Mouse (Mus musculus) T-cell, adult 66 days (primary cell): ENCODE results near the gene Ppbp. TPM values are rescaled to one million over a fixed set of nuclear protein-coding genes. Genes with fewer than 3 reads are reported as not detected.

Experiments
- total RNA-seq, 2 experiments: library from RNA; stranded (reverse); gene quantifications; 3 replicates in 1 of 2; 4 replicates in 1 of 2; pipeline ENCODE4 v1.2.4; 2023

Gene Ppbp
- total RNA-seq, result 1 to 10 TPM; 1.2 to 1.3 TPM

GRCm38 (mm10) chr5:90768218-90768617 lies at the start of gene Ppbp:
Gene Ppbp (plus strand): TSS chr5:90768518.

GRCm38 (mm10) chr5:90759077-90760065 lies 8.9 kb upstream of the Ppbp start, which contains the start of gene Cxcl5:
Gene Cxcl5 (plus strand): TSS chr5:90759360.

GRCm38 (mm10) chr5:90771880-90772653 lies 3.7 kb downstream of the Ppbp start, which contains the start of gene Pf4:
Gene Pf4 (plus strand): TSS chr5:90772435.

GRCm38 (mm10) chr5:90785659-90786588 lies 17.6 kb downstream of the Ppbp start, which contains the start of gene Cxcl3:
Gene Cxcl3 (plus strand): TSS chr5:90786103.

GRCm38 (mm10) chr5:90794195-90794625 lies 25.9 kb downstream of the Ppbp start, which contains the start of gene Cxcl15:
Gene Cxcl15 (plus strand): TSS chr5:90794534.

Other genes with a start within 250 kb of the Ppbp start
- under 1 TPM in 1 of 2 experiments, not detected in 1; 0.36 TPM for gene Afm, start 249.6 kb upstream of the Ppbp start, total RNA-seq
- not detected for gene 5830473C10Rik, start 207.4 kb upstream of the Ppbp start, total RNA-seq
- gene Rassf6, start 127.9 kb upstream of the Ppbp start, total RNA-seq, result not detected
- not detected for gene Cxcl5, start 9.2 kb upstream of the Ppbp start, total RNA-seq
- 1 to 10 TPM in 1 of 2 experiments, not detected in 1; 2.6 TPM for gene Pf4, start 3.9 kb downstream of the Ppbp start, total RNA-seq
- gene Cxcl3, start 17.6 kb downstream of the Ppbp start, total RNA-seq, result not detected
- not detected for gene Cxcl15, start 26.0 kb downstream of the Ppbp start, total RNA-seq
- gene Cxcl1, start 122.7 kb downstream of the Ppbp start, total RNA-seq, result not detected
- 1 to 10 TPM; 1.7 to 2.0 TPM for gene Cxcl2, start 135.4 kb downstream of the Ppbp start, total RNA-seq
- gene Mthfd2l, start 162.6 kb downstream of the Ppbp start, total RNA-seq, result 1 to 10 TPM; 3.8 to 5.5 TPM